Mouse (Mus musculus) hindbrain, embryonic 12.5 days (tissue): ENCODE data around the gene Lmntd2. TPM values are rescaled to one million over a fixed set of nuclear protein-coding genes. Genes with fewer than 3 reads are reported as not detected.

ENCODE experiments used
- ATAC-seq: fragments of 200-750 bp; cut with Nextera tagmentation; 2 replicates; pipeline ENCODE4 v1.8.0; 2017; ENCODE audit warnings: moderate TSS enrichment; ENCODE audit not compliant: low FRiP score
- H3K27ac ChIP-seq: fragments of 300-500 bp; sonication (generic); 2 replicates; pipeline ENCODE4 v1.5.1; 2016; ENCODE audit warnings: mild to moderate bottlenecking
- H3K27me3 ChIP-seq: fragments of 300-500 bp; sonication (generic); 2 replicates; pipeline ENCODE4 v1.6.1; 2016; ENCODE audit warnings: mild to moderate bottlenecking
- H3K36me3 ChIP-seq: fragments of 300-500 bp; sonication (generic); 2 replicates; pipeline ENCODE4 v1.6.1; 2016; ENCODE audit warnings: mild to moderate bottlenecking
- H3K4me1 ChIP-seq: fragments of 300-500 bp; sonication (generic); 2 replicates; pipeline ENCODE4 v1.6.1; 2016
- H3K4me2 ChIP-seq: fragments of 300-500 bp; sonication (generic); replicated peaks from 2 replicates; pipeline ENCODE4 v1.6.1; 2016; ENCODE audit warnings: mild to moderate bottlenecking
- H3K4me3 ChIP-seq: fragments of 300-500 bp; sonication (generic); 2 replicates; pipeline ENCODE4 v1.5.1; 2016; ENCODE audit warnings: mild to moderate bottlenecking
- H3K9ac ChIP-seq: fragments of 300-500 bp; sonication (generic); 2 replicates; pipeline ENCODE4 v1.6.1; 2016; ENCODE audit warnings: mild to moderate bottlenecking, moderate library complexity
- H3K9me3 ChIP-seq: fragments of 300-500 bp; sonication (generic); replicated peaks from 2 replicates; pipeline ENCODE4 v1.6.1; 2016; ENCODE audit warnings: mild to moderate bottlenecking
- WGBS: fragments of 180-500 bp; shearing (Covaris S2); methylation state at CpG from one replicate; pipeline ENCODE4 v1.1.7; 2016; 5-methylcytosine and 5-hydroxymethylcytosine counted together
- polyA plus RNA-seq: library from polyadenylated mRNA; unstranded; fragments of >200 nt; fragmentation: Nextera tagmentation; extraction: Ambion mirVana; gene quantifications from 2 replicates; pipeline ENCODE4 v1.2.1, GENCODE M21; 2016

Lmntd2 gene
- polyA plus RNA-seq, 1 experiment from 2014 or later: 3.3 TPM

- Histone ChIP-seq H3K4me1 (peaks cover 29% of the 10 kb centered on the region), H3K27me3 (no peaks in the 10 kb centered on the region), H3K4me2 (peak within 1 kb of the TSS; percentile 94), H3K36me3 (peaks cover 21% of the 10 kb centered on the region), H3K9me3 (no peaks in the 10 kb centered on the region), H3K9ac (peak within 1 kb of the TSS; percentile 79), H3K27ac (peak within 1 kb of the TSS; percentile 96), H3K4me3 (peak within 1 kb of the TSS; percentile 76)
- peak; percentile 96 for ATAC-seq
- under 1% methylated on average over 39 of the region's 41 CpGs for WGBS
These were observed 1.4 kb upstream of the Lmntd2 start, which contains the start of gene Rassf7 for GRCm38 (mm10) chr7:141215101-141215879. Gene Rassf7 (plus strand): TSS chr7:141215860.

DNA sequence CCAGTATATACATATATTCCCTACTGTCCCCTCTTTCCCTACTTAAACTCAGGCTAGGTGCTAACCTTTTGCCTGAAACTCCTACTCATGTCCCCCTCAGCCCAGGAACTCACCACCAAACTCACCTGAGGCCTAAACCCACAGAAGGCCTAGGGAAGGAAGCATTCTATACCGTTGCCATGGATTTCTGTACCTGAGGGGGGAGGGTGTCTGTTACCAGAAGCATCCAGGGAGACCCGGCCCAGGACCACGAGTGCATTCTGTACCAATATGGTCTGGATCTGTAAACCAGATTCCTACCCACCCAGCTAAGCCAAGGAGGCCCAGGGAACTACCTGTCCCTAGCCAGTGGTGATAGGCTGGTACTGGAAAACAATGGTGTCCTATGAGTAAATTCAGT lies 430 bp upstream of the Lmntd2 start:
- Histone ChIP-seq H3K9me3 (no peaks in the 10 kb centered on the region), H3K4me2 (peak overlapping the region; percentile 94; the same call in 1 of the 2 replicates), H3K36me3 (peaks cover 20% of the 10 kb centered on the region), H3K27ac (peak overlapping the region; percentile 96), H3K9ac (no peak overlapping the region; the same call in 1 of the 2 replicates), H3K4me1 (peaks cover 29% of the 10 kb centered on the region), H3K4me3 (no peak overlapping the region), H3K27me3 (no peaks in the 10 kb centered on the region)
- ATAC-seq: no peak
- 76% methylated on average over 3 of the region's 3 CpGs for WGBS

DNA sequence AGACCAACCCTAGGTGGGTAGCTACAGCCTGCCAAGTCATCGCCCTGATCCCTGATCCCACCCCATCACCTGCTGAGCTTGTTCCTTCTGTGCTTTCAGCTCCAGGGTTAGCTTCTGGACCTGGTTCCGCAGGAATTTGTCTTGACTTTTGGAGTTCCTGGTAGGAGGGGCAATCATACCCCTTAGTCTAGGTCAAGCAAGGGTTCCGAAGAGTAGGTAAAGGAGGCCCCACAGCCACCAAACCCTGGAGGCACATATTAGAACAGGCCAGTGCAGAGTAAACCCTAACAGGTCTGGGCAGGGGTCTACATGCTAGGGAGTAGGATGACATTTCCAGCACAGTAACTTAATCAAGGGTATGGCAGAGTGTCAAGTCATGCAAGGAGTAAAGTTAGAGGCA lies 747 bp downstream of the Lmntd2 start:
- Histone ChIP-seq H3K27ac (no peak overlapping the region), H3K9ac (no peak overlapping the region), H3K4me2 (no peak overlapping the region), H3K4me1 (peaks cover 29% of the 10 kb centered on the region), H3K4me3 (no peak overlapping the region), H3K27me3 (no peaks in the 10 kb centered on the region), H3K36me3 (peaks cover 9% of the 10 kb centered on the region), H3K9me3 (no peaks in the 10 kb centered on the region)
- no peak for ATAC-seq
- WGBS: 91% methylated on average over 3 of the region's 3 CpGs

GRCm38 (mm10) chr7:141210606-141211131 lies 3.2 kb downstream of the Lmntd2 start:
- Histone ChIP-seq H3K27me3 (no peaks in the 10 kb centered on the region), H3K4me1 (peaks cover 13% of the 10 kb centered on the region), H3K27ac (no peak overlapping the region), H3K36me3 (no peaks in the 10 kb centered on the region), H3K9ac (no peak overlapping the region), H3K9me3 (no peaks in the 10 kb centered on the region), H3K4me3 (no peak overlapping the region), H3K4me2 (no peak overlapping the region)
- WGBS: 86% methylated on average over 14 of the region's 14 CpGs
- no peak for ATAC-seq

- no peak for ATAC-seq
- no peaks in the 10 kb centered on the region for H3K36me3 ChIP-seq
- 87% methylated on average over 12 of the region's 12 CpGs for WGBS
These were observed 3.7 kb downstream of the Lmntd2 start for GRCm38 (mm10) chr7:141210137-141210536.

GRCm38 (mm10) chr7:141209526-141209925 lies 4.4 kb downstream of the Lmntd2 start:
- WGBS: 70% methylated on average over 3 of the region's 3 CpGs
- H3K4me3 ChIP-seq: no peak overlapping the region
- H3K4me1 ChIP-seq: peaks cover 6% of the 10 kb centered on the region
- ATAC-seq: no peak
- H3K27me3 ChIP-seq: no peaks in the 10 kb centered on the region
- H3K9me3 ChIP-seq: no peaks in the 10 kb centered on the region
- no peak overlapping the region for H3K27ac ChIP-seq
- no peak overlapping the region for H3K9ac ChIP-seq
- H3K36me3 ChIP-seq: no peaks in the 10 kb centered on the region
- no peak overlapping the region for H3K4me2 ChIP-seq

More at GRCm38 (mm10) chr7:141210137-141210536, 3.7 kb downstream of the Lmntd2 start:
- peaks cover 12% of the 10 kb centered on the region for H3K4me1 ChIP-seq
- H3K27me3 ChIP-seq: no peaks in the 10 kb centered on the region
- H3K4me2 ChIP-seq: no peak overlapping the region
- no peak overlapping the region for H3K27ac ChIP-seq
- no peak overlapping the region for H3K4me3 ChIP-seq
- H3K9me3 ChIP-seq: no peaks in the 10 kb centered on the region
- no peak overlapping the region for H3K9ac ChIP-seq

- H3K36me3 ChIP-seq: 0 out of 2 replicates have a peak, but pooled peaks cover 2% of the 10 kb centered on the region
- no peak overlapping the region for H3K27ac ChIP-seq
- no peaks in the 10 kb centered on the region for H3K9me3 ChIP-seq
- 97% methylated on average over 18 of the region's 18 CpGs for WGBS
- H3K4me1 ChIP-seq: no peaks in the 10 kb centered on the region
- H3K4me3 ChIP-seq: no peak overlapping the region
- ATAC-seq: no peak
- H3K27me3 ChIP-seq: no peaks in the 10 kb centered on the region
- no peak overlapping the region for H3K9ac ChIP-seq
- H3K4me2 ChIP-seq: no peak overlapping the region
These were observed 7.5 kb downstream of the Lmntd2 start for GRCm38 (mm10) chr7:141206182-141206937.

DNA sequence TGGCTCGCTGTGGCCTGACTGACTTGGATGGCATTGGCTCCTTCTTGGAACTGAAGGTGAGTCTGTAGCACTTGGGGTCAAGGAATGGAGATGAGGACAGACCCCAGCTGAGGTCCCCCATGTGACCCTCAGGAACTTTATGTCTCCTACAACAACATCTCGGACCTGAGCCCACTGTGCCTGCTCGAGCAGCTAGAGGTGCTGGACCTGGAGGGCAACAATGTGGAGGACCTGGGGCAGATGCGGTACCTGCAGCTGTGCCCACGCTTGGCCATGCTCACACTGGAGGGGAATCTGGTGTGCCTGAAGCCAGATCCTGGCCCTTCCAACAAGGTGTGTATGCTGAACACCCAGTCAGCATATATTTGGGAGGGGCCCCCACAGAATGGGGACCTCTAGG lies 8.4 kb downstream of the Lmntd2 start:
- H3K4me3 ChIP-seq: no peak overlapping the region
- H3K36me3 ChIP-seq: 0 out of 2 replicates have a peak, but pooled peaks cover 2% of the 10 kb centered on the region
- WGBS: 93% methylated on average over 5 of the region's 5 CpGs
- H3K4me1 ChIP-seq: no peaks in the 10 kb centered on the region
- H3K9me3 ChIP-seq: no peaks in the 10 kb centered on the region
- H3K9ac ChIP-seq: no peak overlapping the region
- no peak overlapping the region for H3K27ac ChIP-seq
- no peak overlapping the region for H3K4me2 ChIP-seq
- ATAC-seq: no peak
- no peaks in the 10 kb centered on the region for H3K27me3 ChIP-seq

DNA sequence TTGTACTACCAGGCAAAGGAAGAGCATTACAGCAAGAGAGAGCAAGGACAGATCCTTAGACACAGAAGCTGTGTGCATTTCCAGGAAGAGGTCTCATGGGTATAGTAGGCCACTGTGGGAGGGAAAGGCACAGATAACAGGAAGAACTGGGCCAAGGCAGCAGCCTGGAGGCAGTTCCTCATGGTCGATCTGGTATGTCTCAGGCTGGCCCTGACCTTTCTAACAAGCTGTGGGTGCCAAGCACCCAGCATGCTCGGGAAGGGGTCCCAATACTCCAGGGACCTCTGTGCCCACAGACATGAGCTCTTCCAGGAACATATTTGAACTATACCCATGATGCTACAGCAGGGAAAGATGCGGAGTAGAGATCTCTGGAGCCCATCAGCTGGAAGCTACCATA lies 9.3 kb downstream of the Lmntd2 start:
- H3K9me3 ChIP-seq: no peaks in the 10 kb centered on the region
- no peak overlapping the region for H3K27ac ChIP-seq
- WGBS: 75% methylated on average over 3 of the region's 3 CpGs
- no peaks in the 10 kb centered on the region for H3K4me1 ChIP-seq
- no peaks in the 10 kb centered on the region for H3K27me3 ChIP-seq
- H3K4me3 ChIP-seq: no peak overlapping the region
- H3K4me2 ChIP-seq: no peak overlapping the region
- ATAC-seq: no peak
- H3K9ac ChIP-seq: no peak overlapping the region
- 0 out of 2 replicates have a peak, but pooled peaks cover 2% of the 10 kb centered on the region for H3K36me3 ChIP-seq

- Histone ChIP-seq H3K27ac (no peak overlapping the region), H3K4me2 (no peak overlapping the region), H3K9me3 (no peaks in the 10 kb centered on the region), H3K4me1 (peaks cover 12% of the 10 kb centered on the region), H3K36me3 (no peaks in the 10 kb centered on the region), H3K27me3 (no peaks in the 10 kb centered on the region), H3K4me3 (no peak overlapping the region), H3K9ac (no peak overlapping the region)
- ATAC-seq: no peak
- WGBS: 93% methylated on average over 4 of the region's 4 CpGs
These were observed 15.8 kb downstream of the Lmntd2 start for GRCm38 (mm10) chr7:141198121-141198520.

GRCm38 (mm10) chr7:141196619-141197282 lies 17.1 kb downstream of the Lmntd2 start:
- Histone ChIP-seq H3K9ac (no peak overlapping the region), H3K4me3 (no peak overlapping the region), H3K9me3 (no peaks in the 10 kb centered on the region), H3K36me3 (peaks cover 6% of the 10 kb centered on the region; the same call in 1 of the 2 replicates), H3K27me3 (no peaks in the 10 kb centered on the region), H3K27ac (no peak overlapping the region), H3K4me2 (no peak overlapping the region), H3K4me1 (peaks cover 25% of the 10 kb centered on the region)
- no peak for ATAC-seq
- WGBS: 88% methylated on average over 8 of the region's 8 CpGs

- no peak for ATAC-seq
- H3K4me1 ChIP-seq: peaks cover 27% of the 10 kb centered on the region
- no peak overlapping the region for H3K4me2 ChIP-seq
- H3K27me3 ChIP-seq: no peaks in the 10 kb centered on the region
- no peak overlapping the region for H3K9ac ChIP-seq
- no peak overlapping the region for H3K4me3 ChIP-seq
- 90% methylated on average over 2 of the region's 2 CpGs for WGBS
- no peak overlapping the region for H3K27ac ChIP-seq
- H3K9me3 ChIP-seq: no peaks in the 10 kb centered on the region
- peaks cover 16% of the 10 kb centered on the region for H3K36me3 ChIP-seq
These were observed 18.1 kb downstream of the Lmntd2 start for GRCm38 (mm10) chr7:141195754-141196153.
